Mouse (Mus musculus) C3H10T1/2 (cell line): ENCODE measurements around the gene Foxf2. TPM values are rescaled to one million over a fixed set of nuclear protein-coding genes. Genes with fewer than 3 reads are reported as not detected.

Source experiments
- polyA plus RNA-seq, 2 experiments: library from polyadenylated mRNA; unstranded; fragments of >200 nt; fragmentation: generic; extraction: Trizol; gene quantifications; one replicate each; pipeline ENCODE4 v1.2.1; 2012; ENCODE audit warnings: missing spikeins in 2 of 2

Gene Foxf2
- 1 to 10 TPM; 4.0 to 8.4 TPM for polyA plus RNA-seq

DNA sequence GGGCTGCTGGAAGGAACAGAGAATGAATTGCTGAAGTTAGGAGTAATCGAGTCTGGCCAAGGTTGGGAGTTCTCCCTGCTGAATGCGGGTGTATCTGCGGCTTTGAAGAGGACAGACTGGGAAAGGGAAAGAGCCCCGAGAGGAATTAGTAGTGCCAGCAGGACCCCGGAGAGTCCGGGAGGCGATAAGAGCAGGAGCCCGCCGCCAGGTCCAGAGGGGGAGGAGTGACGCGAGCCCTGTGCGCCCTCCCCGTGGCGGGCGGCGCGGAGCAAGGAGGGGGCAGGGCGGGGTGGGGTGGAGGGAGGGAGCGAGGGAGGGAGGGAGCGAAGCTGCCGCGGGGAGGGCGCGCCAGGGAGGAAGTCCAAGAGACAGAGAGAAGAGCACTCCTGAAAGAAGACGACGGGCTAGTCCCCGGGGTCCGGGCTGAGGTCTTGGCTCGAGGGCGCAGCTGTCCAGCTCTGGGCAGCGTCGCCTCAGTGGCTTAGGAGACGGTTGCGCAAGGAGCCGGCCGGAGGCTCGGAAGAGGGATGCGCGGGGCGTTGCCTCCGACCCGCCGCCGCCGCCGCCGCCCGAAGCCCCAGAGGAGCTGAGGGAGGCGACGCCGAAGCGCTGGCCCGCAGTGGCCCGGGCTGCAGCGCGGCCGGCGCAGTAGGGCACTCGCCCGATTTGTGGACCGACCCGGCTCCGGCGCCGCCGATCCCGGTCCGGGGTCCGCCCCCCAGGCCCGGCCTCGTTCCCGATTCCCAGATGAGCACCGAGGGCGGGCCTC lies at the start of gene Foxf2:
Foxf2 (plus strand) TSS at position 484 of the 769 bp plus-strand sequence.

Other genes with a start within 250 kb of the Foxf2 start
- 1 to 10 TPM in 1 of 2 experiments, under 1 TPM in 1; 0.64 to 1.8 TPM for gene Foxq1, start 69.7 kb upstream of the Foxf2 start, polyA plus RNA-seq
- gene A530084C06Rik, start 66.5 kb upstream of the Foxf2 start, polyA plus RNA-seq = under 1 TPM; 0.47 to 0.74 TPM
- 10 to 100 TPM in 1 of 2 experiments, 1 to 10 TPM in 1; 2.3 to 24.7 TPM for gene Foxc1, start 180.8 kb downstream of the Foxf2 start, polyA plus RNA-seq